7 mouse cellular contexts compared by ENCODE assay signal in genomic region chr3:89348911-89349868, GRCm38 (mm10). TPM values are rescaled to one million over a fixed set of nuclear protein-coding genes. Genes with fewer than 3 reads are reported as not detected.
A peak's percentile ranks its signal among the peaks of the same experiment; 100 is the strongest.
DNase-seq lines count a peak whose midpoint lies in the region; ATAC-seq and TF ChIP-seq lines count a peak whose summit lies in the region.

No protein-coding gene starts in this region.

- WGBS in heart, embryonic 11.5 days (ENCODE audit: insufficient replicate concordance), result 1% methylated on average over 38 of the region's 38 CpGs
- WGBS in kidney, embryonic 14.5 days, result under 1% methylated on average over 38 of the region's 38 CpGs

- TF ChIP-seq POLR2A in cortical plate, adult 2 months (IDR thresholded peaks at IDR 0.05; ENCODE audit: extremely low read depth, insufficient read depth, low read length), result no peak

- H3K27ac ChIP-seq in cortical plate, adult 2 months (ENCODE audit: insufficient read depth, low read length), result peak overlapping the region; percentile 54; the same call in 1 of the 2 replicates
- no peak overlapping the region for H3K27ac ChIP-seq in heart, embryonic 11.5 days (ENCODE audit: low read depth, low read length)
- H3K27ac ChIP-seq in kidney, embryonic 14.5 days (ENCODE audit: low read depth, low read length), result peak overlapping the region; percentile 59

- peaks cover 14% of the 10 kb centered on the region for H3K27me3 ChIP-seq in heart, embryonic 11.5 days (ENCODE audit: control insufficient read depth, insufficient read depth, low read length)
- no peaks in the 10 kb centered on the region for H3K27me3 ChIP-seq in kidney, embryonic 14.5 days (ENCODE audit: control insufficient read depth, insufficient read depth, low read length)

- H3K36me3 ChIP-seq in heart, embryonic 11.5 days (ENCODE audit: control insufficient read depth, insufficient read depth, low read length), result no peaks in the 10 kb centered on the region; the same call in 1 of the 2 replicates
- peaks cover 14% of the 10 kb centered on the region for H3K36me3 ChIP-seq in kidney, embryonic 14.5 days (ENCODE audit: control insufficient read depth, insufficient read depth, low read length)

- TF ChIP-seq CTCF in cortical plate, adult 2 months (IDR thresholded peaks at IDR 0.05; ENCODE audit: extremely low read depth, insufficient read depth, low read length), result no peak

- no peaks in the 10 kb centered on the region for H3K9me3 ChIP-seq in heart, embryonic 11.5 days (replicated peaks; ENCODE audit: control insufficient read depth, low read length)
- no peaks in the 10 kb centered on the region for H3K9me3 ChIP-seq in kidney, embryonic 14.5 days (ENCODE audit: control insufficient read depth, low read length)

- ATAC-seq in heart, embryonic 11.5 days (replicated peaks; ENCODE audit: insufficient number of reproducible peaks, low FRiP score, low TSS enrichment), result no peak
- ATAC-seq in kidney, embryonic 14.5 days (ENCODE audit: low FRiP score, low TSS enrichment), result peak; percentile 44

- peak overlapping the region; percentile 93 for H3K4me3 ChIP-seq in cortical plate, adult 2 months (ENCODE audit: insufficient read depth, low read length)
- peak overlapping the region; percentile 68 for H3K4me3 ChIP-seq in heart, embryonic 11.5 days (ENCODE audit: low read depth, low read length)
- peak overlapping the region; percentile 63 for H3K4me3 ChIP-seq in kidney, embryonic 14.5 days (ENCODE audit: low read length)

- peak overlapping the region; percentile 99 for H3K4me2 ChIP-seq in heart, embryonic 11.5 days
- H3K4me2 ChIP-seq in kidney, embryonic 14.5 days (replicated peaks; ENCODE audit: low read depth, low read length), result peak overlapping the region; percentile 95

- H3K4me1 ChIP-seq in cortical plate, adult 2 months (ENCODE audit: control insufficient read depth, insufficient read depth, low read length), result no peaks in the 10 kb centered on the region
- H3K4me1 ChIP-seq in heart, embryonic 11.5 days (ENCODE audit: control insufficient read depth, insufficient read depth, low read length), result peaks cover 9% of the 10 kb centered on the region
- peaks cover 14% of the 10 kb centered on the region; the same call in 1 of the 2 replicates for H3K4me1 ChIP-seq in kidney, embryonic 14.5 days (ENCODE audit: control insufficient read depth, insufficient read depth, low read length)

- peak; percentile 71 for DNase-seq in CD4-positive, CD25-positive, alpha-beta regulatory T cell, adult 2 months (ENCODE audit: low read depth, low spot score)
- peak; percentile 62 for DNase-seq in Muller cell, postnatal 12 days (ENCODE audit: inconsistent ontology term)
- DNase-seq in lung, postnatal 36 days, result peak; percentile 84
- DNase-seq in urinary bladder, postnatal 14 days (ENCODE audit: low spot score), result peak; percentile 49

- peak overlapping the region; percentile 68 for H3K9ac ChIP-seq in heart, embryonic 11.5 days (ENCODE audit: low read depth, low read length)
- H3K9ac ChIP-seq in kidney, embryonic 14.5 days (ENCODE audit: low read depth, low read length), result peak overlapping the region; percentile 61

RNA-seq across cellular contexts. Expression of gene Adam15, which starts 0.6 kb away (rescaled TPM):
- polyA plus RNA-seq in cortical plate, adult 2 months (2012; rRNA removed), result 170 and 178 TPM in 2 replicates
- polyA plus RNA-seq in heart, embryonic 11.5 days (2014; fragmentation: Nextera tagmentation; extraction: Ambion mirVana), result 23.3 and 25.9 TPM in 2 replicates
- 35.9 and 47.1 TPM in 2 replicates for polyA plus RNA-seq in kidney, embryonic 14.5 days (2014; fragmentation: Nextera tagmentation; extraction: Ambion mirVana)

RNA-seq across cellular contexts. Expression of gene Efna4, which starts 11.4 kb away (rescaled TPM):
- 0.59 and 1.1 TPM in 2 replicates for polyA plus RNA-seq in cortical plate, adult 2 months (2012; rRNA removed)
- polyA plus RNA-seq in heart, embryonic 11.5 days (2014; fragmentation: Nextera tagmentation; extraction: Ambion mirVana), result 9.3 and 10.2 TPM in 2 replicates
- polyA plus RNA-seq in kidney, embryonic 14.5 days (2014; fragmentation: Nextera tagmentation; extraction: Ambion mirVana), result 30.1 and 36.6 TPM in 2 replicates

RNA-seq across cellular contexts. Expression of gene Dcst2, which starts 12.6 kb away (rescaled TPM):
- 0.61 and 0.75 TPM in 2 replicates for polyA plus RNA-seq in cortical plate, adult 2 months (2012; rRNA removed)
- polyA plus RNA-seq in heart, embryonic 11.5 days (2014; fragmentation: Nextera tagmentation; extraction: Ambion mirVana), result 0.07 TPM in 1 of 2 replicates, not detected in the other
- 0.18 and 0.30 TPM in 2 replicates for polyA plus RNA-seq in kidney, embryonic 14.5 days (2014; fragmentation: Nextera tagmentation; extraction: Ambion mirVana)

RNA-seq across cellular contexts. Expression of gene Dcst1, which starts 15.9 kb away (rescaled TPM):
- polyA plus RNA-seq in cortical plate, adult 2 months (2012; rRNA removed), result 0.06 TPM in 1 of 2 replicates, not detected in the other
- polyA plus RNA-seq in heart, embryonic 11.5 days (2014; fragmentation: Nextera tagmentation; extraction: Ambion mirVana), result 0.17 and 0.21 TPM in 2 replicates
- polyA plus RNA-seq in kidney, embryonic 14.5 days (2014; fragmentation: Nextera tagmentation; extraction: Ambion mirVana), result 0.63 and 1.5 TPM in 2 replicates

RNA-seq across cellular contexts. Expression of gene Efna3, which starts 26.4 kb away (rescaled TPM):
- 79.9 and 85.1 TPM in 2 replicates for polyA plus RNA-seq in cortical plate, adult 2 months (2012; rRNA removed)
- polyA plus RNA-seq in heart, embryonic 11.5 days (2014; fragmentation: Nextera tagmentation; extraction: Ambion mirVana), result 1.9 TPM in 2 replicates
- 9.7 and 10.1 TPM in 2 replicates for polyA plus RNA-seq in kidney, embryonic 14.5 days (2014; fragmentation: Nextera tagmentation; extraction: Ambion mirVana)
